Mouse (Mus musculus) limb, embryonic 15.5 days (tissue): ENCODE data around the gene Slc32a1. TPM values are rescaled to one million over a fixed set of nuclear protein-coding genes. Genes with fewer than 3 reads are reported as not detected.

Experiments used
- ATAC-seq: fragments of 200-750 bp; cut with Nextera tagmentation; 2 replicates; pipeline ENCODE4 v1.8.0; 2017; ENCODE audit warnings: low read depth, moderate TSS enrichment; ENCODE audit not compliant: insufficient number of reproducible peaks, low FRiP score, low TSS enrichment
- H3K27ac ChIP-seq: fragments of 300-500 bp; sonication (generic); 2 replicates; pipeline ENCODE4 v1.5.1; 2015; ENCODE audit warnings: moderate library complexity, mild to moderate bottlenecking, inconsistent platforms
- H3K27me3 ChIP-seq: fragments of 300-500 bp; sonication (generic); 2 replicates; pipeline ENCODE4 v1.6.1; 2015; ENCODE audit warnings: inconsistent platforms
- H3K36me3 ChIP-seq: fragments of 300-500 bp; sonication (generic); 2 replicates; pipeline ENCODE4 v1.6.1; 2015; ENCODE audit warnings: inconsistent platforms
- H3K4me1 ChIP-seq: fragments of 300-500 bp; sonication (generic); 2 replicates; pipeline ENCODE4 v1.6.1; 2015; ENCODE audit warnings: inconsistent platforms
- H3K4me2 ChIP-seq: fragments of 300-500 bp; sonication (generic); 2 replicates; pipeline ENCODE4 v1.6.1; 2015; ENCODE audit warnings: mild to moderate bottlenecking, inconsistent platforms
- H3K4me3 ChIP-seq: fragments of 300-500 bp; sonication (generic); 2 replicates; pipeline ENCODE4 v1.5.1; 2015; ENCODE audit warnings: mild to moderate bottlenecking, inconsistent platforms
- H3K9ac ChIP-seq: fragments of 300-500 bp; sonication (generic); 2 replicates; pipeline ENCODE4 v1.6.1; 2015; ENCODE audit warnings: inconsistent platforms
- H3K9me3 ChIP-seq: fragments of 300-500 bp; sonication (generic); 2 replicates; pipeline ENCODE4 v1.6.1; 2016; ENCODE audit warnings: inconsistent platforms
- WGBS: fragments of 180-500 bp; shearing (Covaris S2); methylation state at CpG from one replicate; pipeline ENCODE4 v1.1.7; 2015; 5-methylcytosine and 5-hydroxymethylcytosine counted together
- polyA plus RNA-seq: library from polyadenylated mRNA; unstranded; fragments of >200 nt; fragmentation: Nextera tagmentation; extraction: Ambion mirVana; gene quantifications from 2 replicates; pipeline ENCODE4 v1.2.1, GENCODE M21; 2015

Gene Slc32a1
- polyA plus RNA-seq, 1 experiment from 2014 or later: not detected

DNA sequence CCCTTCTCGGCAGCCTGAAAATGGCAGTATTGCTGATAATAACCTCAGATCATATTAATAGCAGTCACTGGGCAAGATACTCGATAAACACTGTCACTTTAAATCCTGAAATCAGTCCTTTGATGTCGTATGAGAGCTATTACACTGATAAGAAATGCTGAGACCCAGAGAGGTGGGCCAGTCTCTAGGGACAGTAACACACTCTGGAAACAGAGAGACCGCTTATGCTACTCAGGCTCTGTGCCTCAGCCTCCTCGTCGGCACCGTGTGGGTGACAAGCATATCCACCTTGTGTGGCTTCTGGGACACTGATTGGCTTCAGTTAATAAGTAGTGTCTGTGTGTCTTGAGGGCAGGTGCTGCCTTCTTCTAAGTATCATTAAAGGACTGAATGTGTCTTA lies 15.0 kb upstream of the Slc32a1 start:
- H3K36me3 ChIP-seq: no peaks in the 10 kb centered on the region
- peaks cover 5% of the 10 kb centered on the region for H3K4me1 ChIP-seq
- H3K27ac ChIP-seq: no peak overlapping the region
- WGBS: 36% methylated on average over 7 of the region's 7 CpGs
- peaks cover 57% of the 10 kb centered on the region for H3K27me3 ChIP-seq
- no peak overlapping the region for H3K9ac ChIP-seq
- no peaks in the 10 kb centered on the region for H3K9me3 ChIP-seq
- H3K4me2 ChIP-seq: no peak overlapping the region
- no peak overlapping the region for H3K4me3 ChIP-seq
- no peak for ATAC-seq

DNA sequence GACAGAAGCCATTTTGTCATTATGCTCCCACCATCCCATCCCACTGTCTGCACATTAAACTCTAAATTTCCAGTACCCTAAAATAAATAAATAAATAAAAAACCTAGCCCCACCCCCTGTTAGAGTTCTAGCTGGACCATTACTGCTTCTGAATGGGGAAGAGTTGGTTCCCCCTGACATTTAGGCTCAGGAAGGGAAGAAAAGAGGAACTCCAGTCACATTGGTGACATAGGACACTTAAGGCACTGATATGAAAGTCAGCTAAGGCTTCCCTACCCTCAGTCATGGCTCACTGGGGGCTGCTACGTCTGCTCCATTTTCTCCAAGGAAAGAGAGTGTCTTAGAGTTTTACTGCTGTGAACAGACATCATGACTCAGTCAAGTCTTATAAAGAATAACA lies 13.8 kb upstream of the Slc32a1 start:
- Histone ChIP-seq H3K4me2 (no peak overlapping the region), H3K4me3 (no peak overlapping the region), H3K9me3 (no peaks in the 10 kb centered on the region), H3K27ac (no peak overlapping the region), H3K4me1 (peaks cover 5% of the 10 kb centered on the region), H3K27me3 (peaks cover 70% of the 10 kb centered on the region), H3K36me3 (no peaks in the 10 kb centered on the region), H3K9ac (no peak overlapping the region)
- no peak for ATAC-seq
- 42% methylated on average over 1 of the region's 1 CpGs for WGBS

DNA sequence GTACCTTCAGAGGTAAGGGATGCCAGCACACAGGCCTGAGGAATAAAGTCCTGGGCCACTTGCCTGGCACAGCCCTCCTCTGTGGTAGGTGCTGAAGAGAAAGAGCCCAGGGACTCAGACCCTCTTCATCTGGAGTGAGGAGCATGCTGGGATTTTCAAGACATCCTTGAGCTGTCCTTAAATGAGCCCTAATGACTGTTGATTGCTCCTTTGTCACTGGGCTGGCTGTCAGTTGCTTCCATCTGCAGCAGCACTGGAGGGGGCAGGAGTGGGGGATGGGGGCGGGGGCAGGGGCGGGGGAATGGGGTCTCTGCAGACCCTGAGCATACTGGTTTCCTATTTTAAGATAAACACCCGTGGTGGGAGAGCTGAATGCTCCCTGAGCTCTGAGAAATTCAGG lies 10.1 kb upstream of the Slc32a1 start:
- no peak for ATAC-seq

DNA sequence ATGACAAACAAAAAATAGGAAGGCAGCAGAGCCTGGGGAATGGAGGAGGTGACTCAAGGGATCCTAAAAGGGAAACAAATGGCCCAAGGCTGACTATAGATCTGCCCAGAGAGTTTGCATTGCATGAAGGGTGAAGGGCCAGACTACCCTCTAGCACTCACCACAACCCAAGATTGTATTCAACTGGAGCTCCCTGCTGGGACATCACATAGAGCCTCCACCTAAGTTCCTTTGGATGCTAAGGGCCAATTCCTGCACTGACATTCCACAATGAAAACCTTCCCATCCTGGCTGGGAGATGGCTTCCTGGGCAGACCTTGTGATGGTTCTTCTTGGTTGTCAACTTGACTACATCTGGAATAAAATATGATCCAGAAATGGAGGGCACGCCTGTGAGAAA lies 9.2 kb upstream of the Slc32a1 start:
- Histone ChIP-seq H3K27me3 (peaks cover 87% of the 10 kb centered on the region), H3K36me3 (no peaks in the 10 kb centered on the region), H3K4me2 (no peak overlapping the region), H3K4me1 (no peaks in the 10 kb centered on the region), H3K4me3 (no peak overlapping the region), H3K9me3 (no peaks in the 10 kb centered on the region), H3K27ac (no peak overlapping the region), H3K9ac (no peak overlapping the region)
- no peak for ATAC-seq
- WGBS: 90% methylated on average over 1 of the region's 1 CpGs

More for the DNA sequence above, 10.1 kb upstream of the Slc32a1 start:
- H3K4me3 ChIP-seq: no peak overlapping the region
- H3K27me3 ChIP-seq: peaks cover 88% of the 10 kb centered on the region
- no peak overlapping the region for H3K9ac ChIP-seq
- H3K36me3 ChIP-seq: no peaks in the 10 kb centered on the region
- no peak overlapping the region for H3K4me2 ChIP-seq
- WGBS: 36% methylated on average over 3 of the region's 3 CpGs
- no peaks in the 10 kb centered on the region for H3K9me3 ChIP-seq
- no peaks in the 10 kb centered on the region for H3K4me1 ChIP-seq
- no peak overlapping the region for H3K27ac ChIP-seq

DNA sequence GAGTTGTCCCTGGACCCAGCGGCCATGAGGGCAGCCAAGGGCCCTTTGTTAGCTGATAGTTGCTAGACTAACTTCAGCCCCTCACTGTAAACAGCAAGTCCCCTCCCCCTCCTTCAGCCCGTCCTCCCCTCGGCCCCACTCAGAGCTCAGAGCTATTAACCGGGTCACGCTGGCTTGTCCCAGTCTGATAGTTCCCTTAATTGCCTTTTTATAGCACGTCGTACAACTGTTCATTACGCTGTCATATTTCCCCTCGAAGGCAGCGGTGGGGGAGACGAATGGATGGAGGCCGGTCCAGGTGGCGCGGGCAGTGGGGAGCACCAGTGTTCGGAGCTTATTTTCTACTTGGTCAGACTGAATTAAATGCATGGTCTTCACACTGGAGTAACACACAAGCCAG lies 7.9 kb upstream of the Slc32a1 start:
- Histone ChIP-seq H3K27ac (no peak overlapping the region), H3K9me3 (no peaks in the 10 kb centered on the region), H3K36me3 (no peaks in the 10 kb centered on the region), H3K27me3 (peaks cover 89% of the 10 kb centered on the region), H3K9ac (no peak overlapping the region), H3K4me2 (no peak overlapping the region), H3K4me3 (no peak overlapping the region), H3K4me1 (no peaks in the 10 kb centered on the region)
- 10% methylated on average over 15 of the region's 15 CpGs for WGBS
- no peak for ATAC-seq

DNA sequence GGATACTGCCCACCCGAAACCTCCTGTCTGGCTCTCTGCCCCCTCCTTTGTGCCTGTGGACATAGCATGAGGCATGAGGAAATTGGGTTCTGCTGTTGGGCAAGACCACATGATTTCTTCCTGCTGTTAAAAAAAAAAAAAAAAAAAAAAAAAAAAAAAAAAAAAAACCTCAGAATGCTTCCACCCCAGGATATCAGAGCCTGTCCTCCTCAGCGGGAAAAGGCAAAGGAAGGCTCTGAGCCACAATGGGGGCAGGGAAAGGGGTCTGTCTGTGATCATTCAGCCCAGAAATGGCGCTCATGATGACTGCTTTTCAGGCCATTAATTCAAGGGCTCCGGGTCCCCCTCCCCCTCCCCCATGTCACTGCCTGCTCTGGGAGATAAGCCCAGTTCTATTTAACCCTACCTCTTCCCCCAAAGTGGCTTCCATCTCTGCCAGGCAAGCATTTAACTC lies 4.0 kb upstream of the Slc32a1 start:
- H3K4me3 ChIP-seq: no peak overlapping the region
- WGBS: 5% methylated on average over 4 of the region's 4 CpGs
- no peak overlapping the region for H3K9ac ChIP-seq
- no peak overlapping the region for H3K27ac ChIP-seq
- H3K4me1 ChIP-seq: peaks cover 18% of the 10 kb centered on the region
- peaks cover 92% of the 10 kb centered on the region for H3K27me3 ChIP-seq
- no peak overlapping the region for H3K4me2 ChIP-seq
- no peaks in the 10 kb centered on the region for H3K36me3 ChIP-seq
- no peaks in the 10 kb centered on the region for H3K9me3 ChIP-seq
- ATAC-seq: no peak

DNA sequence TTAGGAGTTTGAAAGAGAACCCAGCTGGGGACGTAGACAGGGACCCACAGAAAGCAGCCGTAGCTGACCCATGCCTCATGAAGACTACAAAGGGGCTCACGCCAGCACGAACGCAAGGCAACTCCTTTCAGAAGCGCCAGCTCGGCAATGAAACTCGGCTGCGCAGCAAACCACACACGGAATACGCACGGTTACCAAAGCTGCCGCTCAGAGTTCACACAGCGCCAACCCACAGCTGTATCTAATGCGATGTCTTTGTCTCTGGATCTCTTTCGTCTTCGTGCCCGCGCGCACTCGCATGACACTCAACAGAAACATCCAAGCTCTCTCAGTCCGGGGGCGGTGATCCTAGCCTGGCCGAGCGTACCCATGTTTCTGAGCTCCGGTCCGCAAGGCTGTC lies 886 bp upstream of the Slc32a1 start:
- peaks cover 29% of the 10 kb centered on the region for H3K4me1 ChIP-seq
- WGBS: under 1% methylated on average over 27 of the region's 27 CpGs
- H3K4me3 ChIP-seq: peak overlapping the region; percentile 3; the same call in 1 of the 2 replicates
- ATAC-seq: no peak
- H3K4me2 ChIP-seq: no peak overlapping the region
- no peak overlapping the region for H3K27ac ChIP-seq
- no peaks in the 10 kb centered on the region for H3K36me3 ChIP-seq
- no peak overlapping the region for H3K9ac ChIP-seq
- peaks cover 95% of the 10 kb centered on the region for H3K27me3 ChIP-seq
- H3K9me3 ChIP-seq: no peaks in the 10 kb centered on the region

DNA sequence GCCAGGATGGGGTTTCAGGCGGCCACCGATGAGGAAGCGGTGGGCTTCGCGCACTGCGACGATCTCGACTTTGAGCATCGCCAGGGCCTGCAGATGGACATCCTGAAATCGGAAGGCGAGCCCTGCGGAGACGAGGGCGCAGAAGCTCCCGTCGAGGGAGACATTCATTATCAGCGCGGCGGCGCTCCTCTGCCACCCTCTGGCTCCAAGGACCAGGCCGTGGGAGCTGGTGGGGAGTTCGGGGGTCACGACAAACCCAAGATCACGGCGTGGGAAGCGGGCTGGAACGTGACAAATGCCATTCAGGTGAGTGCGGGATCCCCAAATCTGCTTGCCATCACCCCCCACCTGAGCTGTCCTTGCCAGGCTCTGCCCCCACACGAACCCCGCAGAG lies 756 bp downstream of the Slc32a1 start:
- H3K4me3 ChIP-seq: peak overlapping the region; percentile 28; the same call in 1 of the 2 replicates
- H3K27me3 ChIP-seq: peaks cover 98% of the 10 kb centered on the region
- WGBS: under 1% methylated on average over 30 of the region's 30 CpGs
- peaks cover 39% of the 10 kb centered on the region for H3K4me1 ChIP-seq
- no peak overlapping the region for H3K9ac ChIP-seq
- no peaks in the 10 kb centered on the region for H3K36me3 ChIP-seq
- peak overlapping the region; percentile 35 for H3K4me2 ChIP-seq
- H3K9me3 ChIP-seq: no peaks in the 10 kb centered on the region
- no peak for ATAC-seq
- H3K27ac ChIP-seq: no peak overlapping the region

DNA sequence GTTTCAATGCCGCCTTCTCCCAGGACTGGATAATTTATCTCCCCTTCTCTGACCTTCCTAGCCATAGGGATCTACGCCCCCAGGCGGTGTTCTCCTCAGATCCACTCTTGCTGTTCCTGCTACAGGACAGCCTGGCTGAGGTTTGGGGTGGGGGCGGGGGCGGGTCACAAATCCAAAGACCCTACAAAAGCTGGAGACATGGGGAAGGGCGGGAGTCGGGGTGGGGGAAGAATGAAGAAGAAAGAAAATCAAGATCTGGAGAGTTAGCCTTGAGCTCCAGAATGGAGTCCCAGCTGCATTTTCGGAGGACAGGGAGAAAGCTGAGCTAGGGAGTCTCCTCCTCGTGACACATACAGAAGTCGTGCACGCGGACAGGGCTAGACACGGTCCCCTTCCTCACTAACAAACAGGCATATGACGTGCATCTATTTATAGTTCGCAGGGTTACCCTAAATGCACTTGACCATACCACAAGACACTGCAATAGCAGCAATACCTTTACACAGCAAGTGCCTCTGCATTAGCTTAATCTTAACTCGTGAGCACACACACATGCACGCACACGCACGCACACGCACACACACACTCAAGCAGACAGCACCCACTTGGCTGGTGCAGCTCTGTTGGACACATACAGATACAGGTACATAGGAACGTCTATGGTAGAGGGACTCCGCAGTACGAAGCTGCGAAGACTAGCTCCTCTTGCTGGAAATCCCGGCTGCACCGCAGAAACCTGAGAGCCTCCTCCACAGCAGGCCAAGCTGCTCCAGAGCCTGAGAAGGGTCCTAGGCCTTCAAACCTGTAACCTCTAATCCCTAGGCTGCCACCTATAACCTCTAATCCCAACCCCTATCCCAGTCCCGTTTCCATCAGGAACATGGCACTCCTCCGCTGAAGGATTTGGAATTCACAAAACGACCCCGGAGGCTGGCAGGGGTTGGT lies 1.4 kb downstream of the Slc32a1 start:
- no peaks in the 10 kb centered on the region for H3K9me3 ChIP-seq
- peaks cover 98% of the 10 kb centered on the region for H3K27me3 ChIP-seq
- H3K9ac ChIP-seq: no peak overlapping the region
- 3% methylated on average over 30 of the region's 30 CpGs for WGBS
- H3K4me2 ChIP-seq: no peak overlapping the region
- H3K27ac ChIP-seq: no peak overlapping the region
- ATAC-seq: no peak
- H3K4me1 ChIP-seq: peaks cover 40% of the 10 kb centered on the region
- no peaks in the 10 kb centered on the region for H3K36me3 ChIP-seq
- H3K4me3 ChIP-seq: no peak overlapping the region

DNA sequence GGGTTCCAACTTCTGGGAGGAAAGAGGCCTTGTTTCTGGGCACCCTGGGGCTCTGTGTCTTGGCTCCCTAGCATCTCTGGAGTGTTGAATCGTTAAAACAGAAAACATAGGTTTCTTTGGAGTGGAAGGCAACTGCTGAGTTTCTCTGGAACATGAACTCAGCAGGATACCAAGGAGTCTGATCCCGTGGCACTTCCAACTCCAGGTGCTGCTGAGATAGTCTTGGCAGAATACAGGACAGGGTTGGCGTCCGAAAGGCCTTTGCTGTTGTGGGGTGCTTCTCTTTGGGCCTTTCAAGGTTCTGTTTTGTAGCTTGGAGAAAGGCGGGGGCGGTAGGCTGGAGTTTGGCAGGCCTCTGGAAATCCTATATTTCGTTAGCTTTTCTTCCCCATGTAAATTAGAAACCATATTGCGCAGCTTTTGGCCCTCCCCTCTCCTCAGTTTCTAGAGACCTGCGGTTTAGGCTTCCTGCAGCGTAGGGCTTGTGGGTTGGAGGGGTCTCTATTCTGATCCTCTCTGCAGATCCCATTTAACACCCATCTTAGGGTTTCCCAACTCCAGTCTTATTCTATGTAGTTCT lies 2.2 kb downstream of the Slc32a1 start:
- H3K4me1 ChIP-seq: peaks cover 40% of the 10 kb centered on the region
- no peak overlapping the region for H3K9ac ChIP-seq
- no peak overlapping the region for H3K4me2 ChIP-seq
- 8% methylated on average over 10 of the region's 10 CpGs for WGBS
- no peaks in the 10 kb centered on the region for H3K9me3 ChIP-seq
- H3K27me3 ChIP-seq: peaks cover 98% of the 10 kb centered on the region
- no peak for ATAC-seq
- no peaks in the 10 kb centered on the region for H3K36me3 ChIP-seq
- H3K4me3 ChIP-seq: no peak overlapping the region
- no peak overlapping the region for H3K27ac ChIP-seq

DNA sequence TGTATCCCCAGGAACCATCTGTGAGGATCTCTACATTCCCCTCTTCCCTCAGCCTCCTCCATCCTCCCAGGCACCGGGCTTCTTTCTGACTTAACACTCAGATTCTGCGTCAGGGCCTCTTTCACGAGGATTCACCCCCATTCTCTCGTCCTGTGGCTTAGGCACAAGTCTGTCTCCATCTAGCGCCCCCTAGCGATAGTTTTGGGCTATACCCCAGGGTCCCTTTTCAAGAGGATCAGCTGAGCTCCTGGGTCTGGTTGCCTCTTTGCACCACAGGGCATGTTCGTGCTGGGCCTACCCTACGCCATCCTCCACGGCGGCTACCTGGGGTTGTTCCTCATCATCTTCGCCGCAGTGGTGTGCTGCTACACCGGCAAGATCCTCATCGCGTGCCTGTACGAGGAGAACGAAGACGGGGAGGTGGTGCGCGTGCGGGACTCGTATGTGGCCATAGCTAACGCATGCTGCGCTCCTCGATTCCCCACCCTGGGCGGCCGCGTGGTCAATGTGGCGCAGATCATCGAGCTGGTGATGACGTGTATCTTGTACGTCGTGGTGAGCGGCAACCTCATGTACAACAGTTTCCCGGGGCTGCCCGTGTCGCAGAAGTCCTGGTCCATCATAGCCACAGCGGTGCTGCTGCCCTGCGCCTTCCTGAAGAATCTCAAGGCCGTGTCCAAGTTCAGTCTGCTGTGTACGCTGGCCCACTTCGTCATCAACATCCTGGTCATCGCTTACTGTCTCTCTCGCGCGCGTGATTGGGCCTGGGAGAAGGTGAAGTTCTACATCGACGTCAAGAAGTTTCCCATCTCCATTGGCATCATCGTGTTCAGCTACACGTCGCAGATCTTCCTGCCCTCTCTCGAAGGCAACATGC lies 3.2 kb downstream of the Slc32a1 start:
- Histone ChIP-seq H3K27ac (no peak overlapping the region), H3K9ac (no peak overlapping the region), H3K9me3 (no peaks in the 10 kb centered on the region), H3K36me3 (no peaks in the 10 kb centered on the region), H3K4me2 (no peak overlapping the region), H3K4me1 (peaks cover 40% of the 10 kb centered on the region), H3K27me3 (peaks cover 99% of the 10 kb centered on the region), H3K4me3 (no peak overlapping the region)
- 3% methylated on average over 53 of the region's 53 CpGs for WGBS
- ATAC-seq: no peak
